Mouse (Mus musculus) megakaryocyte-erythroid progenitor cell, adult 5-6 weeks (primary cell): Measurements from ENCODE around the gene Bcl2. TPM values are rescaled to one million over a fixed set of nuclear protein-coding genes. Genes with fewer than 3 reads are reported as not detected.
A peak's percentile ranks its signal among the peaks of the same experiment; 100 is the strongest.

Experiments used
- ATAC-seq: replicated peaks from 2 replicates; pipeline ENCODE4 v1.8.0; 2016; ENCODE audit warnings: mild to moderate bottlenecking, inconsistent platforms; ENCODE audit not compliant: severe bottlenecking, poor library complexity, low FRiP score, low TSS enrichment
- total RNA-seq, 2 experiments: library from RNA; stranded (forward) in 1 of 2; stranded (reverse) in 1 of 2; fragments of 200-1000, 215-1000 nt in 1 of 2; fragments of >200 nt in 1 of 2; fragmentation: Nextera tagmentation in 1 of 2; gene quantifications; 2 replicates each; pipeline ENCODE4 v1.2.3; 2014 to 2017

Gene Bcl2
- total RNA-seq, 2 experiments from 2014 or later, result 4.8 to 12.1 TPM

- ATAC-seq, result no peak
Measured at GRCm38 (mm10) chr1:106567506-106567905, 146.6 kb downstream of the Bcl2 start.

GRCm38 (mm10) chr1:106566120-106567086 lies 147.7 kb downstream of the Bcl2 start:
- no peak for ATAC-seq

- ATAC-seq, result no peak
Measured at GRCm38 (mm10) chr1:106565238-106565637, 148.8 kb downstream of the Bcl2 start.

DNA sequence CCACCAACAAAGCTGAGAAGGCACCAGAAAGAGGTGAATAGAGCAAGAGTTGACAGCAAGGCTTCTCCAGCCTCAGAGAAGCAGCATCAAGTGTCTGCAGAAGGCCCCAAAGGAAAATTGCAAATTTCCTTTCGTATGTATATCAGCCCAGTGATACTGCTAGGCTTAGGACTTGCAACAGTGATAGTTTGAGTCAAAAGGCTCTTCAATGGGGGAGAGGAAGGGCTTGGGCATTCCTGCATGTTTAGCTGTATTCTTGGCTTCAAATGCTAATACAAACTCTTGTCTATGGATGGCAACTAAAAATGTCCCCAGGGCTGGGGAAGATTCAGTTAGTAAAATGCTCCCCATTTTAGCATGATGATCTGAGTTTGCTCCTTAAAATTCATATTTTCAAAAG lies 149.6 kb downstream of the Bcl2 start:
- ATAC-seq, result no peak

GRCm38 (mm10) chr1:106562751-106563150 lies 151.3 kb downstream of the Bcl2 start:
- no peak for ATAC-seq

DNA sequence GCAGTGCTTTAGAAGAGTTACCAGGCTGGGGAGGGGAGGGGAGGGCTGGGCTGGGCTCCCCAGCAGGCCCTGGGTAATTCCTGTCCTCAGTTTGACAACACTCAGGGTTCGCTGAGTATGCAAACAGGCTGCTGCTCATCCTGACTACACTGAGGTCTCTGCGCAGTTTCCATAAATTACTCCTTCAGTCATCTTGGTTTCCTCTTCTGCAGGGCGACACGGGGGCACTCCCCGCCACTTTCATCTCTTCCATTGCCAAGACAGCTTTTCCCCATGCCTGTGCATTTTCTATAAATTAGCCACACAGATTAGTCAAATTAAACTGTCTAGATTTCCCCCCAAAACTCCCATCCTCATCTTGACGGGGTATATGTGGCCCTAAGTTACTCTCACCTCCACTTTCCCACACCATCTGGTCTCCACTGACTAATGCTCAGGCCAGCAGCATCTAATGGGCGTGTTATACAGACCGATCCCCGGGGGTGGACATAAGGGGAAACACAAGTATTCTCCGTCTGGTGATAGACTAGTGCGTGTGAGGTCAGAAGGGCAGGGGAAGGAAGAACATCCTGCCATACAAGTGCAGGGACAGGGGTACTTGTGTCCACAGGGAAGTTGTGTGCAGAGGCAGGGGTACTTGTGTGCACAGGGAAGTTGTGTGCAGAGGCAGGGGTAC lies 152.9 kb downstream of the Bcl2 start:
- ATAC-seq, result no peak

GRCm38 (mm10) chr1:106560105-106560504 lies 154.0 kb downstream of the Bcl2 start:
- no peak for ATAC-seq

DNA sequence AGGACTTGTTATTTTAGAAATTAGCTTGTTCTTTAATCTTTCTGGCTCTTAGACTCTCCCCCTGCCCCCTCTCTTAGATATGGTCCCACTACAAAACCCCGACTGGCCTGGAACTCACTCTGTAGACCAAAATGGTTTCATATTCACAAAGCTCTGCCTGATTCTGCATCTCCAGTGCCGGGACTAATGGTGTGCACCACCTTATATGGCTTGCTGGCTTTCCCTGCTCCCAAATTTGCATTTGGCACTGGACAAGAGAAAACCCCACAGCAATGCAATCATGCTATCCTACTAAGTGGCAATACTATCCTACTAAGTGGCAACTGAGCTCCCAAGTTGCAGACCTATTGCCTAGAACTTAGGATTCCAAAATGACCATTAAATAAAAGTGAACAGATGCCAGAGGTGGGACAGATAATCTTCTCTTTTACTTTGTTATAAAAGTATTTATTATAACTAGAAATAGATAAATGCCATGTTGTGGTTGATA lies 154.9 kb downstream of the Bcl2 start:
- no peak for ATAC-seq

DNA sequence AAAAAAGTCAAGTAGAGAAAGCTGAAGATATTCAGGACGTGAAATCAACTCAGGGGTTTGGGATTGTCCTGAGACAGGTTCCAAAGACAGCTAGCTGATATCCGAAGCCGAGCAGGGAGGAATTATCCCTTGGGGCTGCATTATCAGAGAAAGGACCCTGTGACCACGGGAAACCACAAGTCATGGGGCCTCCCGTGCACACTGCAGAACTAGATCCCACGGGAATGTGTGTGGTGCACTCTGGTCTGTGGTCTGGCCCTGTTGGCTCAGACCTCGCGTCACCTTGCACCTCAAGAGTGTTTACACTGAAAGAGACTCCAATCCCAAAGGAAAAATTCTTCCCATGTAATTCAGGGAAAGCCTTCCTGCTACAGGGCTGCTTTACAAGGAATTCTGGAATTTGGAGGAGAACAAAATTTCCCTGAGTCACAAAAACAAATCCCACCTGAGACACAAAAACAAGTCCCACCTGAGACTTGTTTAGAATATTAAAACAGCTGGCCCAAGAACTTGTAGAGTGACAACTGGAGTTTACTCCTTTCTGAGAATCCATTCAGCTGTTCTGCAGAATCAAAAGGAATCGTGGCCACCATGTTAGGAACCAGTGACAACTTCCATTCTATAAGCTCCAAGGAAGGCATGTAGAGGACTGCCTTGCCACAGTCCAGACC lies 158.4 kb downstream of the Bcl2 start:
- no peak for ATAC-seq

DNA sequence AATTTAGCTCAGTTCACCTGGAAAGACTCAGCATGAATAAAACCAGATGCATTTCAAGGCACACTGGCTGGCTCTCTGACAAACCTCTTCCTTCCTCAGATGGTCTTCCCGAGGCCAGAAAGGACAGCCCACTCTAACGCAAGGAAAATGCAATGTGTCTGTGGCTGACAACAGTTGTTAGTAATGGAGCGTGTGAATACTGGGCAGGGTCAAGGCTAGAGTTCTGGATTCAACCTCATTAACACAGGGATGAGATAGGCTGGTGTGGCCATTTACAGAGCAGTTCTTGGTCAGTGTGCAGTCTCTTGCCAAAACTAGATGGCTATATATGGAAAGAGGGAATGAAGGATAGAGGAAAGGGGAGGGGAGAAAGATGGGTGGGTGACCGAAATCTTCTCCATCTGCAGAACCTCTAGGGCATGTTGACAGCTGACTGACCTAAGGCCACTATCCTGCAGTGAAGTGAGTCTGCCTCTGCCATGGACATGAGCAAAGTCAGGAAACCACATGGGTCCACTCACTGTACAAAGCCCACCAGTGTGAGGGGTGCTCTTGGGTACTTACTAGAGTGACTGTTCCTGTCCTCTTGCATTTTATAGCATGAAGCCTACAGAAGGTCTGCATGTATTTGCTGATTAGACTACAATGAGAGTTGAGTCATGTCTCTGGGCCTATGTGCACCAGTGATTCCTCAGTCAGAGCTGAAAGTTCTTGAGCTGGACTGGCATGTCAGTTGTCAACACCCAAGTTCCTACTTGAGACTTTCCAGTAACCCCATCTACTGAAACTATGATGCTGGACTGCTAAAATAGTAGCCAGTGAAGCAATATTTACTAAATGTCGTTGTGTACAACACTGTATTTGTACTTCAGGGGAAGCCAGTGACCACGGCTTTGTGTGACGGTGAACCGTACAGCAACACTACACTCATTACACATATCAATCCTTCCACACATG lies 159.9 kb downstream of the Bcl2 start:
- ATAC-seq, result no peak

GRCm38 (mm10) chr1:106552856-106553255 lies 161.2 kb downstream of the Bcl2 start:
- ATAC-seq, result no peak

- peak; percentile 67 for ATAC-seq
Measured at GRCm38 (mm10) chr1:106550580-106550979, 163.5 kb downstream of the Bcl2 start.

GRCm38 (mm10) chr1:106549025-106549424 lies 165.0 kb downstream of the Bcl2 start:
- no peak for ATAC-seq

DNA sequence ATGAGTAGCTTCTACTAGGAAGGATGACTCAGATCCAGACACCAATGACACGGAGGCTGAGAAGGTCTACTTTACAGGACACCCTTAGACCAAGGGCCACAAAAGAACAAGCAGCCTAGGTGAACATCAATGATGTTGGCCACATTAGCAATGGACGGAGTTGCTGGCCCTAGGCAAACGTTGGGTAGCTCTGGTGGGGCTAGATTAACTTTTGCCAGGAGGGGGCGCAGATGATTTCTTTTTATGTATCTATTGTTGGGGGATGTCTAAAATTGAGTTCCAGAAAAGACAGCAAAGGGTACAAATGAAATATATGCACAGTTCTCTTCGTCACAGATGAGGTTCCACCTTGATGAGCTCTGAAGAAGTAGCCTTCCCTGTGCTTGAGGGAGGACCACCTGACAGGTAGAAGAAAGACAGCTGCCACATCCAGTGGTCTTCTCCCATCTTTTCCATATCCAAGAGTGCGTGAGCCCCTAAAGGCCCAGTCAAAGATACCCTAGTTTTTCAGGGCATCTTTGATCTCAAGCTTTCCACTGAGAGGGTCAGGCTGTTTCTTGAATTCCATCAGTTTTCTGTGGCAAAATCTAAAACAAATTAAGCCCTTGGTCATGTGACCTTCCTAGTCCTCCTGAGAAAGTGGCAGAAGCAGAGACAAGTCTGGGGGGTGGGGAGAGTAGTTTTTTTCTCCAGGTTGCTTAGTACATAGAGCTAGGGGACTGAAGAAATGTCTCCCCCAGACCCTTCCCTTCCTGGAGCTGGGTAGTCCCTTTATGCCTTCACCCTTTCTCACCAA lies 169.1 kb downstream of the Bcl2 start:
- ATAC-seq, result peak; percentile 50; the same call in 1 of the 2 replicates

- ATAC-seq, result no peak
Measured at GRCm38 (mm10) chr1:106542731-106543130, 171.3 kb downstream of the Bcl2 start.

- ATAC-seq, result no peak
Measured at GRCm38 (mm10) chr1:106541851-106542250, 172.2 kb downstream of the Bcl2 start.

- ATAC-seq, result no peak
Measured at GRCm38 (mm10) chr1:106540130-106540529, 173.9 kb downstream of the Bcl2 start.

- no peak for ATAC-seq
Measured at GRCm38 (mm10) chr1:106539029-106539428, 175.0 kb downstream of the Bcl2 start.
